Mouse (Mus musculus): ENCODE results near the gene Fkbp9.
A peak's percentile ranks its signal among the peaks of the same experiment; 100 is the strongest.

Fkbp9 gene

DNA sequence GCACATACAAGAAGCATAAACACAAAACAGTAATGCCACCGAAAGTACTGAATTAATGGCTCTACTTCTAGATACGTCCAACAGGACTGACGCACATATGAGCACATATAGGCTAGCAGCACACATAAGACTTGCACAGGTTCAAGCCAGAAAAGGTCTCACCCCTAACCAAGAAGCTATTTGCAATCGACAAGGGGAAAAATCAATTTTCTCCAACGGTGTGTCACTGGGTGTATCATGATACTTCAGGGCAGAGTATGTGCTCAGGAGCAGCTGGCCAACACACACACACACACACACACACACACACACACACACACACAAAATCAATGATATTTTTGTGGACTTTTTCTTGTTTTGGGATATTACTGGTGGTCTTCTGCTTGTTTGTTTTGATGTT, 73.6 kb downstream of the Fkbp9 start:
- DNase-seq (ENCODE audit: low spot score in 2 of 2): no peak

DNA sequence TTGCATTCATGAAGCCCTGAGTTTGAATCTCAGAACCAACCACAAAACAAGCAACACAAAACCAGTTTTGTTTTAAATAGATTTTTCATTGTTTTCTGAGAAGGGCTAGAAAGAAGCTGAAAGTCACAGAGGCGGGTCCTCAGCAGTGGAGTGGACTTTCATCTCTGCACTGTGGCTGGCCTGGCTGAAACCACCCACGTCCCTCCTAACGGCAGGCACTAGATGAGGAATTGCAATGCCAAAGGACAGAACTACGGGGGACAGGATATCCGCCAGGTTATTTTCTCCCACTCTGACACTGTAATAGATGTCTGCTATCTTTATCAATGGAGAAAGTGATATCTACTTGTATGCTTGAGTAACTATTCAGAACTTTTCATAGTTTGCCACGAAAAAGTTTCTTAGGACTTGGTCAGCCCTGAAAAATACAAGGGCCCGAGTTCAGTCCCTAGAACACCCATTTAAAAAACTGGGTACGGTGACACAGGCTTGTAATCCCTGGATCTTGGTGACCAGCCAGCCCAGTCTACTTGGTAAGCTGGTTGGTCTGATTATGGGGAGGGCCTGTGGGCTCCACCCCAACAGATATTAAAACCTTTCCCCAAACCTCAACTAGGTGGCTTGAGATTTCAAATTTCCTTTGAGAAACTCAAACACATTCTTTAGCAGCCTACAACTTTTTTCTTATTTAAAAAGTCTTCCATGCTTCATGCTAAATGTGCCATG, 74.4 kb downstream of the Fkbp9 start:
- DNase-seq (ENCODE audit: low spot score in 2 of 2): no peak

GRCm38 (mm10) chr6:56907973-56908372, 76.1 kb downstream of the Fkbp9 start:
- no peak for DNase-seq (ENCODE audit: low spot score in 2 of 2)

DNA sequence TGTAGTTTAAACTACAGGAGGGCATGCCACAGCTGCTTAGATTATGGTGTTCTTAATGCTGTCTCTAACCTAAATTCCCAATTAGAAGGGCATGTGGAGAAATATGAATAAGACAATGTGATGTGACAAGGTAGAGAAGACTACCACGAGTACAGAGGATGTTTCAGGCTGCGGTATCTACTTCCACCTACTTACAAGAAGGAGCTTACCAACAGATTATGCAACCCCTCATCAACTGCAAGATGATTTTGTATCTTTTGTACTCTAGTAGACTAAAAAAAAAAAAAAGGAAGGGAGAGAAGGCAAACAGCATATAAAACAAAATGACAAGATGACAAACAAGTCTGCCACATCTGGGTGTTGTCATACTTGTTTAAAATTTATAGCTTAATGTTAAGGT, 76.5 kb downstream of the Fkbp9 start:
- no peak for DNase-seq (ENCODE audit: low spot score in 2 of 2)

GRCm38 (mm10) chr6:56908912-56909311, 77.1 kb downstream of the Fkbp9 start:
- DNase-seq (ENCODE audit: low spot score in 2 of 2): peak in 1 of 2 experiments; percentile 65

- no peak for DNase-seq (ENCODE audit: low spot score in 2 of 2)
Measured at GRCm38 (mm10) chr6:56910910-56911309, 79.1 kb downstream of the Fkbp9 start.

DNA sequence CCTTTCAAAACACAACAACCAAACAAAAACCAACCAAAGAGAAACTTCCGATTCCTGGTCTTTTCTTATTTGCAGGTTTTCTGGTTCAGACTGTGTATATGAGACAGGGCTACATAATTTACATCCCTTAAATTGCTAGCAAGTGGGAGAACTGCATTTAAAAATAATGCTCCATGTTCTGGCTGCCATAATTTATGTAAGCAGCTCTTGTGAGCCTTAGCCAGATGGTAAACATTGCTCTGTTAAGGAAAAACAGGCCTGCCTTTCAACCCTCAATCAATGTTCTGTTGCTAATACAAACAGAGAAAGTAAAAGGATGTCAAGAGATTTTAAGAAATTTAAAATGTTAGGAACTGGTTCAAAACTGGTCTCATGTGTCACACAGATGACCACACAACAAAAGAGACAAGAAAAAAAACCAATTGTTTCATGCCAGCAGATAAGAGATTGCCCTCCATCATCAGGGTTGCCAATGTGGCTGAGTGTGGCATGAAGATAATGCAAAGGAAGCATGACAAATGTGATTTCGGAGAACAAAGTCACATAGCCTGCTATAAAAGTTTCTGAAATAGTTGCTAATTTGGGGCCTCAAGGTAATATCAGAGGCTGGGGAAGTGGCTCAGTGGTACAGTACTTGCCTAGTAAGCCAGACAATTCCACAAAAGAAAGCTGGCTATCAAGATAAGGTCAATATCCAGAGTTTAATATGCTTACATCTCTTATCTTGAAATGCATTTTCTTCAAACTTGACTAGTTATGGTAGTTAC, 81.4 kb downstream of the Fkbp9 start:
- no peak for DNase-seq (ENCODE audit: low spot score in 2 of 2)

GRCm38 (mm10) chr6:56916279-56916678, 84.4 kb downstream of the Fkbp9 start:
- no peak for DNase-seq (ENCODE audit: low spot score in 2 of 2)

DNA sequence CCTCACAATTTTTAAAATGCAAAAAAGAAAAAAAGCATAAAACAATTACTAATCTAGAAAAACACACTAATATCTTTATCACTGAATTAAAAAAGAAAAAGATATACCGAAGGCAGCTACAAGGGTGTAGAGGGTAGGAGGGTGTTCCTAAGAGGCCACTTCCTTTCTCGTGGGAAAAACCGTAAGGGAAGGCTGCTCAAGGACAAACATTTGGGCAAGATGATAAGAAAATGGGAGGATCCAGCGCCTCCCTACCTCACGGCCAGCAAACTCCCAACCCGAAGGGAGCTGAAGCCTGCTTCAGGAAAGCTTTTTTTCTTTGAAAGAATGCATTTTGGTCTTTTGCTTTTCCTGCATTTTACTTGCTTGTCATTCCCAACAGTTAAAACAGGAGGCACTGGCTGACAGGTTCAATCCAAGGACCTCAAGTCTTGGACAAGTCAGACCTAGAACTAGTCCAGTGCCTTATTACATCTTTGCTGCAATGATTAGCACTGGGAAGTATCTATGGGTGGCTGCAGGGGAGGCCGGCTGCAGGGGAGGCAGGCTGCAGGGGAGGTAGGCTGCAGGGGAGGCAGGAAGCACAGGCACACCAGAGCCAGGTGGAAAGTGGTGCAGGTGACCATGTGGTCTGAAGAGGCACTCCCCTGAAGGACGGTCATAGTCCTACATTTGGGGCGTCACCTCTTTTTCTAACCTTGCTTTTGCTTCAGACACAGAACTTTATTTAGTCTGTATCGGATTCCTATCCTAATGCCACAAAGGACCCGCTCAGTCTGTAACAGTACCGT, 85.9 kb downstream of the Fkbp9 start:
- DNase-seq (ENCODE audit: low spot score in 2 of 2): no peak

DNA sequence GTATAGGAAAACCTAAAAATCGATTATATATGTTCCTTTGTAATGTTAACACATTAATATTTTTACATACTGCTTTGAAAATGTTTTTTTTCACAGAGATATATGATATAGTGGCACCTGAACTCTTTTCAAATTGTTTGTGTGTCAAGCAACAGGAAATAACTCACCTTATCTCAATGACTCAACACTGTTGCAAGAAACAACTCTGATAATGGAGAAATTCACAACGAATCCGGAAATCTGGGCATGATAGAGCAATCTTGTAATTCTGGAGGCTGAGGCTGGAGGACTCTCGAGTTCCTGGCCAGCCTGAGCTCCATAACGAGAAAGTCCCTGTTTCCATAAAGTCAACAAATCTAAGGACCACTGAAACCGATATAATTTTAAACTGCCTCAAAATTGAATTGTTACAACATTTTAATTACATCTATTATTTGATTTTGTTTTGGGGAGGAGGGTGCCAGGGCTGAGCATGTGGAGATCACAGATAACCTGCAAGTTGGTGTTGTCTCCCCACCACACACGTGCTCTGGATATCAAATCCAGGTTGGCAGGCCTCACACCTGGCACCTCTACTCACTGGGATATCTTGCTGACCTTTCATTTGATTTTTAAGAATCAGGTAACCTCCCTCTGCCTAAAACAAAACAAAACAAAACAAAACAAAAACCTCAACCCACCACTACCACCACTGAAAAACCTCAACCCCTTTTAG, 87.6 kb downstream of the Fkbp9 start:
- DNase-seq (ENCODE audit: low spot score in 2 of 2): no peak

- DNase-seq (ENCODE audit: low spot score in 2 of 2): no peak
Measured at GRCm38 (mm10) chr6:56920222-56921092, 88.6 kb downstream of the Fkbp9 start.

DNA sequence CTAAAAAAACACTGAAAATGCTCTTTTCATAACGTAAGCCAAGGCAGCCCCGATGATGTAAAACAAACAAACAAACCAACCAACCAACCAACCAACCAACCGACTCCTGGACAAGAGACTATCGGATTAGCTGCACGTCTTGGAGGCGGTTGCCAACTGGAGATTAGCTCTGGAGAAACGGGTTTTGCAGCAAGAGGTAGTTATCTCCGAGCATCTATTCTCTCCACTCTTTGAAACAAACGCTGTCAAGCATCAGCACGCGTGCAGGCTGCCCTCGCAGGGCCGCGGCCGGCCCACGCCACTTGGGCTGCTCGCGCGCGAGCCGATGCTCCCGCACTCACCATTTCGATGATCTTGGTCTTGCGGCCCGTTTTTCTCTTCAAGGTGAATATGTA, 91.5 kb downstream of the Fkbp9 start:
- no peak for DNase-seq (ENCODE audit: low spot score in 2 of 2)

GRCm38 (mm10) chr6:56923726-56924707, 92.2 kb downstream of the Fkbp9 start, which contains the start of the genes Nt5c3 and Vmn1r4:
TSS of gene Nt5c3 (minus strand) at chr6:56923932.
TSS of gene Vmn1r4 (plus strand) at chr6:56924015.
- DNase-seq (ENCODE audit: low spot score in 2 of 2): peak; percentile 93 to 98

All from heart, adult 9 months (tissue).